Mouse (Mus musculus) megakaryocyte, adult 5-6 weeks (primary cell): ENCODE measurements around the gene Krt20. TPM values are rescaled to one million over a fixed set of nuclear protein-coding genes. Genes with fewer than 3 reads are reported as not detected.
A peak's percentile ranks its signal among the peaks of the same experiment; 100 is the strongest.

Source experiments
- ATAC-seq: 2 replicates; pipeline ENCODE4 v1.8.0; 2016; ENCODE audit warnings: mild to moderate bottlenecking, inconsistent platforms; ENCODE audit not compliant: poor library complexity, severe bottlenecking
- total RNA-seq, 2 experiments: library from RNA; stranded (forward) in 1 of 2; stranded (reverse) in 1 of 2; fragments of 153-499, 151-499 nt in 1 of 2; fragments of 221-1000, 200-1000 nt in 1 of 2; gene quantifications; 2 replicates each; pipeline versions ENCODE4 v1.2.3 to v1.2.4; 2015 to 2017

The Krt20 gene
- not detected in 2 replicates for total RNA-seq (2015)
- not detected in 2 replicates for total RNA-seq (2017)

- ATAC-seq = no peak
Measured at GRCm38 (mm10) chr11:99437972-99438371, at the start of gene Krt20. Gene Krt20 (minus strand): TSS chr11:99438150.

GRCm38 (mm10) chr11:99474981-99475380 lies 37.0 kb upstream of the Krt20 start:
- ATAC-seq = no peak

GRCm38 (mm10) chr11:99473433-99473832 lies 35.5 kb upstream of the Krt20 start:
- ATAC-seq = no peak

- ATAC-seq = no peak
Measured at GRCm38 (mm10) chr11:99472405-99472804, 34.5 kb upstream of the Krt20 start.

GRCm38 (mm10) chr11:99471946-99472345 lies 34.0 kb upstream of the Krt20 start:
- no peak for ATAC-seq

- no peak for ATAC-seq
Measured at GRCm38 (mm10) chr11:99469228-99469627, 31.3 kb upstream of the Krt20 start.

- no peak for ATAC-seq
Measured at GRCm38 (mm10) chr11:99468566-99468965, 30.6 kb upstream of the Krt20 start.

GRCm38 (mm10) chr11:99466316-99466715 lies 28.4 kb upstream of the Krt20 start:
- no peak for ATAC-seq

- peak; percentile 67; the same call in 1 of the 2 replicates for ATAC-seq
Measured at GRCm38 (mm10) chr11:99464836-99465235, 26.9 kb upstream of the Krt20 start.

GRCm38 (mm10) chr11:99463155-99463554 lies 25.2 kb upstream of the Krt20 start:
- ATAC-seq = peak; percentile 63; the same call in 1 of the 2 replicates

- ATAC-seq = no peak
Measured at GRCm38 (mm10) chr11:99461736-99462135, 23.8 kb upstream of the Krt20 start.

- no peak for ATAC-seq
Measured at GRCm38 (mm10) chr11:99458887-99459286, 20.9 kb upstream of the Krt20 start.

GRCm38 (mm10) chr11:99454759-99455158 lies 16.8 kb upstream of the Krt20 start:
- ATAC-seq = no peak

- ATAC-seq = no peak
Measured at GRCm38 (mm10) chr11:99454044-99454443, 16.1 kb upstream of the Krt20 start.

GRCm38 (mm10) chr11:99448769-99449168 lies 10.8 kb upstream of the Krt20 start:
- ATAC-seq = no peak

- no peak for ATAC-seq
Measured at GRCm38 (mm10) chr11:99441220-99441619, 3.3 kb upstream of the Krt20 start.

- ATAC-seq = no peak
Measured at GRCm38 (mm10) chr11:99439465-99439864, 1.5 kb upstream of the Krt20 start.

- ATAC-seq = no peak
Measured at GRCm38 (mm10) chr11:99436625-99437024, 1.3 kb downstream of the Krt20 start.

GRCm38 (mm10) chr11:99430670-99431069 lies 7.3 kb downstream of the Krt20 start:
- no peak for ATAC-seq

- ATAC-seq = no peak
Measured at GRCm38 (mm10) chr11:99422159-99422558, 15.8 kb downstream of the Krt20 start, which contains the start of gene Krt12. Gene Krt12 (minus strand): TSS chr11:99422259.

GRCm38 (mm10) chr11:99420586-99420985 lies 17.4 kb downstream of the Krt20 start:
- ATAC-seq = no peak

GRCm38 (mm10) chr11:99417819-99418218 lies 20.1 kb downstream of the Krt20 start:
- no peak for ATAC-seq

GRCm38 (mm10) chr11:99416902-99417301 lies 21.0 kb downstream of the Krt20 start:
- ATAC-seq = no peak
